Mouse (Mus musculus): ENCODE data around the gene Sgms2. TPM values are rescaled to one million over a fixed set of nuclear protein-coding genes. Genes with fewer than 3 reads are reported as not detected.

Sgms2 gene
- total RNA-seq, 2 experiments from 2014 or later: 8.1 to 10.5 TPM

Other genes with a start within 250 kb of the Sgms2 start
- gene Hadh, start 219.3 kb downstream of the Sgms2 start, total RNA-seq (2021): 100 to 1,000 TPM; 247 to 255 TPM
- 1 to 10 TPM; 3.0 to 3.8 TPM for gene Cyp2u1, start 188.2 kb downstream of the Sgms2 start, total RNA-seq (2021)
- gene Papss1, start 73.4 kb upstream of the Sgms2 start, total RNA-seq (2021): 10 to 100 TPM; 37.9 to 39.8 TPM